Mouse (Mus musculus): ENCODE results near the gene Clrn2.

The Clrn2 gene

GRCm38 (mm10) chr5:45510071-45510470 is 56.5 kb downstream of the Clrn2 start:
- no peak for DNase-seq (ENCODE audit: low read depth)

- no peak for DNase-seq (ENCODE audit: low read depth)
Measured at GRCm38 (mm10) chr5:45512908-45513307, 59.4 kb downstream of the Clrn2 start.

GRCm38 (mm10) chr5:45513511-45513910 is 60.0 kb downstream of the Clrn2 start:
- no peak for DNase-seq (ENCODE audit: low read depth)

Measured in c-Kit-positive CD71-positive TER-119-negative erythroid progenitor cells, embryonic 14.5 days (primary cell).